Mouse (Mus musculus): Measurements from ENCODE around the gene Tpo.

Tpo gene
- long read RNA-seq, experiment 1: 0 reads
- long read RNA-seq, experiment 2: 0 reads

DNA sequence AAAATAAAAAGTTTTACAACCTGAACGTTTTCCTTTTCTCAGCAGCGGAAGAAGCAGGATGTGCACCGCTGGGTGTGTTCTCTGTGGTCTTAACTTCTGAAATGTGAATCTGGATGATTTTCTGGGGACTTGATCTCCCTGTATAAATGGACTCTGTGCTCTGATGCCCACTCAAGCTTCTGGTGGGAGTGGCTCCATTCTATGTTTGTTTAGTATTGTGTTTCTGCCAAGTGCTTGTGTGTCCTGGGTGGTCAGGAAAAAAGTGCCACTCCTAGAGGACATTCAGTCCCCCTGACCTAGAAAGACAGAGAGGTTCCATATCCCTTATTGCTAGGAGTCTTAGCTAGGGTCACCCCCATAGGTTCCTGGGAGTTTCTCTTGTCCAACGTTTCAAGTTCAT is at the start of gene Tpo:
Tpo (minus strand) TSS at position 101 of the 400 bp plus-strand sequence.
- intact Hi-C loops (cut with DNase I): no loop called here

GRCm38 (mm10) chr12:30181721-30182120 is 49.3 kb upstream of the Tpo start:
- intact Hi-C loops (cut with DNase I): no loop called here

GRCm38 (mm10) chr12:30179623-30180022 is 47.2 kb upstream of the Tpo start:
- intact Hi-C loops (cut with DNase I): no loop called here

- intact Hi-C loops (cut with DNase I): no loop called here
Measured at GRCm38 (mm10) chr12:30177966-30178365, 45.5 kb upstream of the Tpo start.

DNA sequence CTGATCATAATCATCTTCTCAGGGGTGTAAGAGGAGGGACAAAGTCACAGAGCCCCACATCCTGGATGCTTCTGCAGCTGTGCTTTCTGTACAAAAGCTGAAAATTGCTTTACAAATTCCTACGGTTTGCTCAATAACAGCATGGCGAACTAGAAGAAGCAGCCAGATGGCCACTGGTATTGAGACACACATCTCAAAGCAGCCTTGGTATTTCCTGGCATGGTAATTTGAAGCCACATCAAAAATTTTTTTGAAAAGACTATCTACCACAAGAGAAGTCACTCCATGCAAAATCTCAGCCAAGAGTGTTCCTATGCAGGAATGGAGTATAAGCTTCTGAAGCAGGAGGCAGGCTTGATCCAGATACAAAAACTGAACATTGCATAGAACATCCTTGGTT is 45.1 kb upstream of the Tpo start:
- intact Hi-C loops (cut with DNase I): no loop called here

- intact Hi-C loops (cut with DNase I): no loop called here
Measured at GRCm38 (mm10) chr12:30168491-30168890, 36.1 kb upstream of the Tpo start.

DNA sequence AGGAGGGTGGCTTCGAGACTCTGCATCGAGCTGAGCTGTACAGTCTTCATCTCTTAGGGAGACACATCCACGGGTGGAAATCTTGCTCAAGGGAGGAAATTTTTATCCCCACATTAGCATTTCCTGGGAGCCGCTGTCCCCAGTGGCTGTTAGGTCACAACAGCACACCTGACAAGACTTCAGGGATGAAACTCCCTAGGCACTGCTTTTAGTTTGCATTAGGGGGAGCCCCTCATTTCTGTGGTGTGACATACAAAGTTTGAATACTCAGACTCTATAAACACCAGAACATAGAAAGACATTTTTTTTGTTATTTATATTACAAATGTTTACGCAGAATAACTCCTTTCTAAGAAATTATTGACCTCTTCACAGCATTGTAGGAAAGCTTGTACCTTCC is 32.1 kb upstream of the Tpo start:
- intact Hi-C loops (cut with DNase I): no loop called here

DNA sequence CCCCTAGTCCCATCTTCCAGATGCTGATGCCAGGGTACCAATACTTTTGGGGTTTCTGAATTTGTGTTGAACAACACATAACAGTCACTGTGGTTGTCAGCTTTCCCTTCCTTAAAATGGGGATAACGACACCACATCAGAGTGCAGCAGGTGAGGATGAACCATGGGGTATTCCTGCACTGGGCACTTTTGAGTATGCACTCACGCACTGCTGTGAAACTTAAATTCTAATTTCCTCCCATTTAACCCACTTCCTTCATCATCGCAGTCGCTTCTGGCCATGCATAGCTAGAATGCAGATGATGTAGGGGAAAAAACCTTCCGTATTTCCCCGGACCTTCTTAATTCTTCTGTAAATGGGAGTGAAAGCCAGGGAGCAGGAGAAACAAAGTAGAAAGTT is 31.6 kb upstream of the Tpo start:
- intact Hi-C loops (cut with DNase I): no loop called here

GRCm38 (mm10) chr12:30161731-30162406 is 29.4 kb upstream of the Tpo start:
- intact Hi-C loops (cut with DNase I): no loop called here

- intact Hi-C loops (cut with DNase I): no loop called here
Measured at GRCm38 (mm10) chr12:30160475-30160874, 28.1 kb upstream of the Tpo start.

DNA sequence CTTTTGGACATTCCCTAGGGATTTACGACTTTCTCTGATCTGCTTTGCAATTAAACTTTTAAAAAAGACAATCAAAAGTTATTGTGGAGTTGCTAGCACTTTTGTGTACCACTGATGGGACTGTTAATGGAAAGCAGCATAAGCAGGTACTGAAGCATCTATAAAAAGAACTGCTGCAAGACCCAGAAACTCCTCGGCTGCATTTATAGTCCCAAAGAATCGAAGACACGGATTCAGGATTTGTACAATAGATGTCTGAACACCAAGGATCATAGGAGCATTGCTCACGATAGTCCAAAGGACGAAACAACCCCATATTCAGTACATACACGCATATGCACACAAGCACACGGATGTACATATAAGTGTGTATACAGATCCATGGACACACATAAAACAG is 27.4 kb upstream of the Tpo start:
- intact Hi-C loops (cut with DNase I): no loop called here

- intact Hi-C loops (cut with DNase I): no loop called here
Measured at GRCm38 (mm10) chr12:30154079-30154673, 21.8 kb upstream of the Tpo start.

GRCm38 (mm10) chr12:30142085-30142484 is 9.7 kb upstream of the Tpo start:
- intact Hi-C loops (cut with DNase I): loop anchor here (5.0 kb wide), 2 partner anchors 55 to 230 kb away; partner anchors contain the start of gene Sntg2

DNA sequence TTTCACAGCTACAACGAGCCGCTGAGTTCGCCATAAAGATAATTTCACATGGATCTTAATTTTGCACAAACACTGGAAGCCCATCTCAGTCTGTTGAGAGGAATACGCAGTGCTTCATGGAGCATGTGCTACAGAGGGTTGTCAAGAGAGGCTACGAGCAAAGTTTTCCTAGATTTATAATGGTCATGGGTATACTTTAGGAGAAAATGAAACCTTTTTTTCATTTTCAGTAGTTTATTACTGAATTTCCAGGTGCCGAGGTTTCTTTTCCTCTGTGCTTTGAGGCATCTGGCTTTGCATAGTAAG is 3.1 kb downstream of the Tpo start:
- intact Hi-C loops (cut with DNase I): loop anchor here (5.0 kb wide), 3 partner anchors 77 to 448 kb away; no protein-coding TSS in a partner anchor

GRCm38 (mm10) chr12:30128561-30129410 is 3.6 kb downstream of the Tpo start:
- intact Hi-C loops (cut with DNase I): loop anchor here (5.0 kb wide), 3 partner anchors 76 to 449 kb away; no protein-coding TSS in a partner anchor

- intact Hi-C loops (cut with DNase I): no loop called here
Measured at GRCm38 (mm10) chr12:30122347-30122746, 10.1 kb downstream of the Tpo start.

- intact Hi-C loops (cut with DNase I): no loop called here
Measured at GRCm38 (mm10) chr12:30112271-30112670, 20.2 kb downstream of the Tpo start.

DNA sequence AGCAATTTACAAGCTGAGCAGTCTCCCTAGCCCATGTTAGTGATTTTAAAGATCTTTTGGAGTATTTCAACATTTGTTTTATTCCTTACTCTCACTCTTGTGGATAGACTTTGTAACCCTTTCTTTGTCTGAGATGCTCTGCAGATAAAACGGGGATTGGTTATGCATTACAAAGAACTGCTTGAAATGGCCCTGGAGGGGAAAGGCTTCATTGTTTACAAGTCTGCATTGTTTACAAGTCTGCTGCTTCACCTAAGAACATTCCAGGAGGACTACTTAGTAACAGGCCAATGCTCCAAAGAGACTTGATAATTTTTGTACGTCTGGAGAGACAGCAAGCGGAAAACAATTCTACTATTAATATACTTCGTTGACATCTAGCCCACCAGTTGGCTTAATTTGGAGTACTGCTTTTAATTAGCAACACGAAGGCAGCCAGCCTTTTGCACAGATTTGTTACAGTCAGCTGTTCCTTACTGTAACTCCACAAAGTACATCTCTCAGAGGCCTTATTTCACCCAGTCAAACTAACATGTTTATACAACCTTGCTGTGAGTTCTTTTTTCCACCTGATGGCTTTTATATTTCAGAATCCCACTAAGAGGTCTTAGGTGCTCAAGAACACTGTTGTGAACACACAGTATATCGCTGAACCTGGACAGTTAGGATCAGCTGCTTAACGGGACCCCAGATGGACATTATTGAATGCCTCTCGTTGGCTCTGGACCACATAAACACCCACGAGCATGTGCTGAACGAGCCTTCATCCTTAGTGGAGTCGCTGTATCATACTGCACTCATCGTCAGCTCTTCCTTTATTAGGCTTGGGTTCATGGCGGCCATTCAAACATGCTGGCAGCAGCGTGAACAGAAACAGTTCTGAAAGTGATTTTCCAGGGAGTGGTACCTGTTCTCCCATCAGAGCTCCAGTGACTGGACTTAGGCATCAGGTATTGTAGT is 22.5 kb downstream of the Tpo start:
- intact Hi-C loops (cut with DNase I): no loop called here

GRCm38 (mm10) chr12:30102891-30103565 is 29.4 kb downstream of the Tpo start:
- intact Hi-C loops (cut with DNase I): no loop called here

DNA sequence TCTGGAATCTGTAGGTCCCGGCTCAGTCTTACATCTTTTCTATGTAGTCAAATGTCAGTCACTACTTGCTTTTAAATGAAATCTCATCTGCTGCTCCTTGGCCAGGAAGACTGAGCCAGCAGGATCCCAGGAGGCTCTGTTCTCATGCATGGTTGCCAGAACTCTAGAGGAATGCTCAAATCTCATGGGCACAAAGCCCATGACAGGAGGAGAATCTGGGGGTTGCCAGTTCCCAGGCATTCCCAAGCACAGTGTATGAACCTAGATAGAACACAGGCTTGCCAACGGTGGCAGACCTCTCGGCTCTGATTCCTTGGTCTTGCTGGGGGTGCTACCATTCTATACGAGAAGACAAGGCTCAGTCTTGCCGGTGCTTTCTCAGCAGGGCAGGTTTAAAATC is 40.3 kb downstream of the Tpo start:
- intact Hi-C loops (cut with DNase I): no loop called here
